Mouse (Mus musculus) liver, embryonic 12.5 days (tissue): ENCODE results near the gene Ube2s. TPM values are rescaled to one million over a fixed set of nuclear protein-coding genes. Genes with fewer than 3 reads are reported as not detected.
"Not testable (repeated sequence)": the region's sequence is repeated elsewhere in the genome, so short reads cannot be mapped to it uniquely, and the experiment has no call there.

ENCODE experiments used
- ATAC-seq: fragments of 200-750 bp; cut with Nextera tagmentation; 2 replicates; pipeline ENCODE4 v1.8.0; 2017; ENCODE audit warnings: moderate number of reproducible peaks, mild to moderate bottlenecking, moderate library complexity
- H3K27ac ChIP-seq: fragments of 300-500 bp; sonication (generic); 2 replicates; pipeline ENCODE4 v1.5.1; 2016; ENCODE audit warnings: mild to moderate bottlenecking
- H3K27me3 ChIP-seq: fragments of 300-500 bp; sonication (generic); replicated peaks from 2 replicates; pipeline ENCODE4 v1.6.1; 2016; ENCODE audit warnings: mild to moderate bottlenecking, moderate library complexity
- H3K36me3 ChIP-seq: fragments of 300-500 bp; sonication (generic); 2 replicates; pipeline ENCODE4 v1.6.1; 2016; ENCODE audit warnings: mild to moderate bottlenecking, moderate library complexity
- H3K4me1 ChIP-seq: fragments of 300-500 bp; sonication (generic); 2 replicates; pipeline ENCODE4 v1.6.1; 2016
- H3K4me2 ChIP-seq: fragments of 300-500 bp; sonication (generic); 2 replicates; pipeline ENCODE4 v1.6.1; 2016; ENCODE audit warnings: mild to moderate bottlenecking, moderate library complexity
- H3K4me3 ChIP-seq: fragments of 300-500 bp; sonication (generic); 2 replicates; pipeline ENCODE4 v1.5.1; 2016; ENCODE audit warnings: mild to moderate bottlenecking, moderate library complexity
- H3K9ac ChIP-seq: fragments of 300-500 bp; sonication (generic); 2 replicates; pipeline ENCODE4 v1.6.1; 2016; ENCODE audit warnings: mild to moderate bottlenecking, moderate library complexity
- H3K9me3 ChIP-seq: fragments of 300-500 bp; sonication (generic); replicated peaks from 2 replicates; pipeline ENCODE4 v1.6.1; 2016; ENCODE audit warnings: mild to moderate bottlenecking, moderate library complexity
- WGBS: fragments of 180-500 bp; shearing (Covaris S2); methylation state at CpG from one replicate; pipeline ENCODE4 v1.1.7; 2016; ENCODE audit not compliant: insufficient replicate concordance; 5-methylcytosine and 5-hydroxymethylcytosine counted together
- polyA plus RNA-seq: library from polyadenylated mRNA; unstranded; fragments of >200 nt; fragmentation: Nextera tagmentation; extraction: Ambion mirVana; gene quantifications from 2 replicates; pipeline ENCODE4 v1.2.1, GENCODE M21; 2016

The Ube2s gene
- polyA plus RNA-seq, result 353 and 370 TPM in 2 replicates

DNA sequence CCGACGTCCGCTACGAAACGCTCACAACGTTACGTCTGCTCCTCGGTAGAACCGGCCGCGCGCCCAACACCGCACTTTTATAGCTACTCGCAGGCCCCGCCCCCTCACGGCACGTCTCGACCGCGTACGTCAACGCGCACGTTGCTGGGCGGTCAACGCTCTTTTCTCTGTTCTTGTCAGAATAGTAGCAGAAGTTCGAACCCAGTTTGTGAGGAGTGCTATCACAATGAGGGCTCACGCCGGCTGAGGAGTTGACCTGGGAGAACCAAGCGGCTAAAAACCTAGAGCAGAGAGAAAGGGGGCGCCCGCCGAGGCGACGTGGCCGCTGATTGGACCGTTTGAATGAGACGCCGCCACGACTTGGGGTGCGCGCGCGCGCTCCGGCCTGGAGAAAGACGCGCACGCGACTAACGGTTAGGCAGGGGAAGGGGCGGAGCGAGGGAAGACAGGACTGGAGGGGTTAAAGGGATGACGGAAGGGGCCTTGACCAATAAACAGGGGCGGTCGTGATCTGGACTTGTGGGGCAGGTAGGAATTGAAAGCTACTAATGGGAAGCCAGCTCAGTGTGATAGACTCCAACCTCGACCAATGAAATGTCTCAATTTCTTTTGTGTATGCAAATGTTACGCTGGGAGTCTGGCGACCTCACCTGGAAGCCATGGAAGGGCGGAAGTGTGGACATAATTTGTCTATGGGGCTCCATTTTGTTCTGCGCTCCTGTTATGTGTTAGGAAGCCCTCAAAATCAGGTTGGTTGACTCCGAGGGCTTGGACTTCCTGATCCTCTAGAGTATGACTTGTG lies at the start of gene Ube2s:
Ube2s (minus strand) TSS at position 288 of the 802 bp plus-strand sequence.
- under 1% methylated on average over 62 of the region's 62 CpGs for WGBS
- H3K27ac ChIP-seq, result peak within 1 kb of the TSS; percentile 89
- H3K27me3 ChIP-seq, result 0 out of 2 replicates have a peak, but pooled peaks cover 4% of the 10 kb centered on the region

DNA sequence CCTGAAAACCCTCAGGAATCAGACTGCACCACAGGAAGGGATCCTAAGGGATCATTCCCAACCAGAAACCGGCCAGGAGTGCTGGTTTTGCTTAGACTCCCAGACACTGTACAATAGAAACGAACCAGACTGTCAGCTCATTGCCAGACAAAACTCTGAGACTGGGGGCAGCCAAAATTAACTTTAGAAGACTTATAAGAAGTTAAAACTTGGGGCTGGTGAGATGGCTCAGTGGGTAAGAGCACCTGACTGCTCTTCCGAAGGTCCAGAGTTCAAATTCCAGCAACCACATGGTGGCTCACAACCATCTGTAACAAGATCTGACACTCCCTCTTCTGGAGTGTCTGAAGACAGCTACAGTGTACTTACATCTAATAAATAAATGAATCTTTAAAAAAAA lies 48.5 kb upstream of the Ube2s start:
- not testable (repeated sequence) for H3K27ac ChIP-seq, H3K9ac ChIP-seq, H3K4me2 ChIP-seq, H3K4me3 ChIP-seq, H3K36me3 ChIP-seq, H3K9me3 ChIP-seq, ATAC-seq, H3K4me1 ChIP-seq
- peaks cover 29% of the 10 kb centered on the region for H3K27me3 ChIP-seq
- WGBS, result 66% methylated on average over 3 of the region's 3 CpGs

More for the DNA sequence above, at the start of gene Ube2s:
- Histone ChIP-seq H3K4me1 (peaks cover 42% of the 10 kb centered on the region), H3K9ac (peak within 1 kb of the TSS; percentile 98), H3K4me3 (peak within 1 kb of the TSS; percentile 90), H3K4me2 (peak within 1 kb of the TSS; percentile 78), H3K9me3 (no peaks in the 10 kb centered on the region), H3K36me3 (peaks cover 38% of the 10 kb centered on the region)
- ATAC-seq, result peak; percentile 98

DNA sequence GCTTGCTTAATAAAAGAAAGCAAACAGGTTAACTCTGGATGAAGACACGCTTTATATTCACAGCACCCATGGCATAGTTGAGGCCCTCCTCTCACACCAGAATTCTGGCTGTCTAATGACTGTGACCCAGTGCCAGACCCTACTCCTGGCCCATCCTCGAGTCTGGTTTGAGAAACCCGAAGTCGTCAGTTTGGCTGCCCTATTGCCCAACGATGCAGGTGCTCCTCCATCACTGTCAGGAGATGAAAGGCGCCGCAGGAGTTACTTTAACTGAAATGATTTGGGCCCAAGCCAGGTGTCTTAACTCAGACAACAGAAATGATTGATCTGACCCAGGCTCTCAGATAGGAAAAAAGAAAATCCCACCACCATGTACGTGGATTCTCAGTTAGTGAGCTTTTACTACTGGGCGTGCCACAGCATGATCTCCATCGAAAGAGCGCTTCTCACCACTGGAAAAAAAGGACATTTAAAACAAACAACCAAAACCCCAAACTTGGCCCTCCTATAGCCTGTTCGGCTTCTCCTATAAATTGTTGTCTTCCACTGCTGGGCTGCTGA lies 47.1 kb upstream of the Ube2s start:
- Histone ChIP-seq H3K27ac (no peak overlapping the region), H3K4me1 (no peaks in the 10 kb centered on the region), H3K9me3 (no peaks in the 10 kb centered on the region), H3K36me3 (no peaks in the 10 kb centered on the region), H3K9ac (no peak overlapping the region), H3K4me2 (no peak overlapping the region), H3K27me3 (peaks cover 29% of the 10 kb centered on the region), H3K4me3 (no peak overlapping the region)
- ATAC-seq, result no peak
- WGBS, result 72% methylated on average over 12 of the region's 12 CpGs

DNA sequence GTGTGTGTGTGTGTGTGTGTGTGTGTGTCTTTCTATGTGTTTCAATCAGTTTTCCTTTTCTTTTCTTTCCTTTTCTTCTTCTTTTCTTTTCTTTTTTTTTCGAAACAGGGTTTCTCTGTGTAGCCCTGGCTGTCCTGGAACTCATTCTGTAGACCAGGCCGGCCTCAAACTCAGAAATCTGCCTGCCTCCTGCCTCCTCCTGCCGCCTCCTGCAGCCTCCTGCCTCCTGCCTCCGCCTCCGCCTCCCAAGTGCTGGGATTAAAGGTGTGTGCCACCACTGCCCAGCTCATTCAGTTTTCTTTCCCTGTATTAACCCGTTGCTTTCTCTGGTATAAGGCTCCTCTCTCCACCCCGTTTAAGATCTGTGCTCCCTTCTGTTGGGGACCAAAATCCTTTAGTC lies 44.9 kb upstream of the Ube2s start:
- Histone ChIP-seq H3K4me3 (no peak overlapping the region), H3K4me1 (no peaks in the 10 kb centered on the region), H3K9ac (no peak overlapping the region), H3K27me3 (peaks cover 29% of the 10 kb centered on the region), H3K27ac (no peak overlapping the region), H3K9me3 (no peaks in the 10 kb centered on the region), H3K36me3 (no peaks in the 10 kb centered on the region), H3K4me2 (no peak overlapping the region)
- 45% methylated on average over 6 of the region's 7 CpGs for WGBS
- ATAC-seq, result no peak

DNA sequence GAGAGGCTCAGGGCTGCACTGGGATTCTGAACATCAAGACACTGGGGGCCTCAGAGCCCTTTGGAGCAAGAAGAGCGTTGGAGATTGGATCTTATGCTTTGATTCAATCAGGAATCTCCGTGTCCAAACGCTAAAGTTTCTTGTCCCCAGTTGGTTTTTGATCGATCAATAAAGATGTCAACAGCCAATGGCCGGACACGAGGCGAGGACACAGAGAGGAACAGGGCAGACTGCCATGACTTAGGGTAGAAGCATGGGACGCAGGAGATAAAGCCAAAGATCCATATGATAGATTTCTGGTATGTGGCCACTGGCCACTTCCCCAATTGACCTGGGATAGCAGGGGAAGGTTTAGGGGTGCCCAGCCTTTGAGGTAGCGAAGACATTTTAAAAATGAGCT lies 44.1 kb upstream of the Ube2s start:
- no peak overlapping the region for H3K9ac ChIP-seq
- WGBS, result 58% methylated on average over 9 of the region's 9 CpGs
- H3K27ac ChIP-seq, result no peak overlapping the region
- H3K4me1 ChIP-seq, result no peaks in the 10 kb centered on the region
- ATAC-seq, result no peak
- peaks cover 36% of the 10 kb centered on the region for H3K27me3 ChIP-seq
- H3K36me3 ChIP-seq, result no peaks in the 10 kb centered on the region
- no peaks in the 10 kb centered on the region for H3K9me3 ChIP-seq
- no peak overlapping the region for H3K4me2 ChIP-seq
- no peak overlapping the region for H3K4me3 ChIP-seq

DNA sequence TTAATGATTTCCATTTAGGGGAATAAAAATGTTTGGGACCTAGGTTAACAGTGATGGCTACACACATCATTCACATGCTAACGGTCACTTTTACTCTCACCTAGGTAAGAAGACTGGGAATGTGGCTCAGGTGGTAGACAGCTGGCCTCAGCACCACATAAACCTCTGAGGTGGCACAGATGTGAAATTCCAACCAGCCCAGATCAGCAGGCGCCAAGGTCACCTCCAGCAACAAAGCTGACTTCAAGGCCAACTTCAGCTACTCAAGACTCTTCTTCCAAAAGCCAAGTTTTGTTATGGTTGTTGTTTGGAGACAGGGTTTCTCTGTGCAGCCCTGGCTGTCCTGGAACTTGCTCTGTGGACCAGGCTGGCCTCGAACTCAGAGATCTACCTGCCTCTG lies 41.2 kb upstream of the Ube2s start:
- ATAC-seq, result no peak
- Histone ChIP-seq H3K36me3 (no peaks in the 10 kb centered on the region), H3K4me3 (no peak overlapping the region), H3K4me2 (no peak overlapping the region), H3K4me1 (no peaks in the 10 kb centered on the region), H3K9ac (no peak overlapping the region), H3K27me3 (peaks cover 44% of the 10 kb centered on the region), H3K27ac (no peak overlapping the region), H3K9me3 (no peaks in the 10 kb centered on the region)
- WGBS, result 49% methylated on average over 3 of the region's 3 CpGs

DNA sequence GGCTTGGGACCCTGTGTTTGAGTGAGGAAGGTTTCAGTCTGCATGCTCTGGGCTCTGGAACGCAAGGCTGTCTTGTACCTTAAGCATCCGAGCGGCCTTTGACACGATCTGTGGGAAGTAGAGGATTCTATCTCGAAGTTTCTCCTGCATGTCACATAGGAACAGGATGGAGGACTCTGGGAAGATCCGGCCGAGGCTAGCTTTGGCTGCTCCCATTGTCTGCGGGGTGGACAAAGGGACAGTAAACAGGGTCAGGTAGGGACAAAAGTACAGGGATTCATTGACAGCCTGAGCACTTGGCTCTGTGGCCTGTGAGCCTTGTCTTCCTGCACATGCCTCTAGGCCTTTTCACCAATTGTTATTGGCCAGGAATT lies 38.9 kb upstream of the Ube2s start:
- no peaks in the 10 kb centered on the region for H3K4me1 ChIP-seq
- ATAC-seq, result no peak
- no peak overlapping the region for H3K4me2 ChIP-seq
- H3K27me3 ChIP-seq, result peaks cover 49% of the 10 kb centered on the region
- 62% methylated on average over 8 of the region's 8 CpGs for WGBS
- no peak overlapping the region for H3K4me3 ChIP-seq
- H3K36me3 ChIP-seq, result no peaks in the 10 kb centered on the region
- H3K9ac ChIP-seq, result no peak overlapping the region
- H3K27ac ChIP-seq, result no peak overlapping the region
- no peaks in the 10 kb centered on the region for H3K9me3 ChIP-seq

DNA sequence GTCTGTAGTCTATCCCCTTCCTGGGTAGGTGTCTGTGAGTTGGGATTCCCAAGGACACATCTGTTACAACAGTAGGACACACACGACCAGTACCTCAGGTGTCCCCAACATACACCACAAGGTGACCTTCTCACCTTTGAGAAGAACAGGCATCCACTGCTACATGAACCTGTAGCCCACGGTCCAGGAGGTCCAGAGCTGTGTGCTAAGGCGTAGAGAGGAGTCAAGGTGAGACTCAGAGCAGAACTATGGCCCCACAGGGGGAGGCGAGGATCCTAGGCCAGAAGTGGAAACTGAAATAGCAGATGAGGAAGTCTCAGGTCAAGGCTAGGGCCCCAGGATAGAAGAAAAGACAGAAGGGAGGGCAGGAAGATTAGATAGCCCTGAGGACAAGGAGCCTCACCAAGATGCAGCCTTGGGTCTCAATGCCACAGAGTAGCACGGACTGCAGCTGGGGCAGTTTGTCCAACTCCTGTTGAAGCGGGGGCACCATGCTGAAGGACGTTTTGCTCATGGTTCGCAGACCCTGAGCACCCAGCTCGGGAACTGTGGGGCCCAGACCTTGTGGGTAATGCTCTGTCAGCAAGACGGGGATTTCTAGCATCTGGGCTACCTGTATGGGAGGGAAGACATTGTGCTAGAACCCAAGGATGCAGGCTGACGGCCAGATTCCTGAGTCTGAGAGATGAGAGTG lies 38.4 kb upstream of the Ube2s start:
- no peak for ATAC-seq
- peaks cover 54% of the 10 kb centered on the region for H3K27me3 ChIP-seq
- 54% methylated on average over 11 of the region's 11 CpGs for WGBS
- H3K9me3 ChIP-seq, result no peaks in the 10 kb centered on the region
- no peak overlapping the region for H3K9ac ChIP-seq
- no peaks in the 10 kb centered on the region for H3K4me1 ChIP-seq
- no peak overlapping the region for H3K4me3 ChIP-seq
- H3K27ac ChIP-seq, result no peak overlapping the region
- no peak overlapping the region for H3K4me2 ChIP-seq
- no peaks in the 10 kb centered on the region for H3K36me3 ChIP-seq

DNA sequence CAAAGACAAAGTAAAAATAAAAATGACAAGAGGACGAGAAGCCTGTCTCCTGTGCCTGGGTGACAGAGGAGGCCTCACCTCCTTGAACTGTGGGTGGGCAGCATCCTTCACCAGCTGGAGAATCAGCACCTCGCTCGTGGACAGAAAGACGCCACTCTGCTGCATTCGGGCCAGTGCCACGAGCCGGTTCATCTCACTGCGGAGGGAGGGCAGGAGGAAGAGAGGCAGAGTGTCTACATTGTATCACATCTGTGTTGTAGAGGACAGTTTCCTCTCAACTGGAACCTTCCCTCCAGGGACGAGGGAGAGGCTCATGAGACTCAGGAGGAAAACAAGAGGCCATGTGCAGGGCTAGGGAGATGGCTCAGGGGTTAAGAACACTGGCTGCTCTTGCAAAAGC lies 37.0 kb upstream of the Ube2s start:
- 0 out of 2 replicates have a peak, but pooled peaks cover 4% of the 10 kb centered on the region for H3K4me1 ChIP-seq
- H3K36me3 ChIP-seq, result no peaks in the 10 kb centered on the region
- no peak overlapping the region for H3K4me2 ChIP-seq
- H3K9me3 ChIP-seq, result no peaks in the 10 kb centered on the region
- peaks cover 68% of the 10 kb centered on the region for H3K27me3 ChIP-seq
- H3K9ac ChIP-seq, result no peak overlapping the region
- ATAC-seq, result no peak
- no peak overlapping the region for H3K4me3 ChIP-seq
- no peak overlapping the region for H3K27ac ChIP-seq
- WGBS, result 45% methylated on average over 9 of the region's 9 CpGs

DNA sequence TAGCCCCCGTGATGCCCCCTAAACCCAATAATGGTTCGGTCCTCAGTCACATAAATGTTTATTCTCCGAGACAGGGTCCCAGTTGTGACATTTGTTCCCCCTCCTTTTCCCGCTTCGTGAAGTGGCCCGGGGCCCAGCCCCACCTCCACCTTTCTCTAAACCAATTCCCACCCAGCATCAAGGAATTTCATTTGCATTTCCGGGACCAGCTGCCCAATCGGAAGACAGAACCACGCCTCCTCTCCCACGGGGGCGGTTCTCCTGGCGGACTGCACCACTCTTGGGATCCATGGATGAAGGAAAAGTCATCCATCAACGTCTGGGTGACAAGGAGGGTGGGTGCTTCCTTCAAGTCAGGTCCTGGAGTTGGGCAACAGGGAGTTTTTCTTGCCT lies 32.5 kb upstream of the Ube2s start:
- Histone ChIP-seq H3K4me1 (0 out of 2 replicates have a peak, but pooled peaks cover 7% of the 10 kb centered on the region), H3K27me3 (peaks cover 96% of the 10 kb centered on the region), H3K27ac (no peak overlapping the region), H3K9me3 (no peaks in the 10 kb centered on the region), H3K36me3 (no peaks in the 10 kb centered on the region), H3K9ac (no peak overlapping the region), H3K4me2 (peak overlapping the region; percentile 57), H3K4me3 (peak overlapping the region; percentile 27)
- ATAC-seq, result peak; percentile 46; the same call in 1 of the 2 replicates
- 2% methylated on average over 13 of the region's 13 CpGs for WGBS

DNA sequence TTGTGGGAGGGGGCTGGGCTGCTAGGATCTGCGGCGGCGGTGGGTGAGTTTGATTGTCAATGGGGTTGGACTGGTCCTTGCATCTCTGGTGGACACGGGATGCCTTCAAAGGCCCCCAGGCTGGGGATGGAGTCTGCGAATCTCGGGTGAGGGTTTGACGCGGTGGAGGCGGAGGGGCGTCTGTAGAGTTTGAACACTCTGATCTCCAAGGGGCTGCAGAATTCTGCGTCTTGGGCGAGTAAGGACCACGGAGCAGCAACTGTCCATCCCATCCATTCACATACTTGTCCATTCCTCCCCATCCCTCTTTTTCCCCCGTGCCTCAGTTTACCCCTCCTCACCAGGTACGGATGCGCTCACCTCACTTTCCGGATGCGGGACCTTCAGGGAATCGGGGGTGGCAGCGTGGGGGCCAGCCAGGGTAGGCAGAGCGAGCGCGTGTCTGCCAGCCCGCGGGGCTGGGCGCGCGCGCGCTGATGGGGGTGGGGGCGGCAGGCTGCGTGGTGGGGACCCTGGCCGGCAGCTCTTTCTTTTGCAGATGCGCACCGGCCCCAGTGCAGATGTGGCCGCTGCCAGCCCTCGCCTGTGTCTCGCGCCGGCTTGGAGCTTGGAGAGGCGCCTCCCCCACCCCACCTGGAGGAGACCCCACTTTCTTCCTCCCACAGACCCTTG lies 32.0 kb upstream of the Ube2s start, which contains the start of gene Shisa7:
Shisa7 (minus strand) TSS at position 452 of the 672 bp plus-strand sequence.
- WGBS, result 6% methylated on average over 39 of the region's 41 CpGs
- peak; percentile 18; the same call in 1 of the 2 replicates for ATAC-seq
- Histone ChIP-seq H3K4me1 (0 out of 2 replicates have a peak, but pooled peaks cover 7% of the 10 kb centered on the region), H3K9me3 (no peaks in the 10 kb centered on the region), H3K4me3 (peak within 1 kb of the TSS; percentile 27), H3K36me3 (no peaks in the 10 kb centered on the region), H3K9ac (no peak within 1 kb of the TSS), H3K27ac (no peak within 1 kb of the TSS), H3K27me3 (peaks cover 99% of the 10 kb centered on the region), H3K4me2 (peak within 1 kb of the TSS; percentile 57)
